Mouse (Mus musculus) cerebellum, adult (tissue): Measurements from ENCODE around the gene Thsd7a.

Source experiments
- ATAC-seq: cut with Nextera tagmentation; 2 replicates; pipeline ENCODE4 v1.9.2; 2017; ENCODE audit warnings: mild to moderate bottlenecking, moderate library complexity, mixed read lengths; ENCODE audit not compliant: insufficient number of reproducible peaks, low FRiP score, low TSS enrichment

Gene Thsd7a

DNA sequence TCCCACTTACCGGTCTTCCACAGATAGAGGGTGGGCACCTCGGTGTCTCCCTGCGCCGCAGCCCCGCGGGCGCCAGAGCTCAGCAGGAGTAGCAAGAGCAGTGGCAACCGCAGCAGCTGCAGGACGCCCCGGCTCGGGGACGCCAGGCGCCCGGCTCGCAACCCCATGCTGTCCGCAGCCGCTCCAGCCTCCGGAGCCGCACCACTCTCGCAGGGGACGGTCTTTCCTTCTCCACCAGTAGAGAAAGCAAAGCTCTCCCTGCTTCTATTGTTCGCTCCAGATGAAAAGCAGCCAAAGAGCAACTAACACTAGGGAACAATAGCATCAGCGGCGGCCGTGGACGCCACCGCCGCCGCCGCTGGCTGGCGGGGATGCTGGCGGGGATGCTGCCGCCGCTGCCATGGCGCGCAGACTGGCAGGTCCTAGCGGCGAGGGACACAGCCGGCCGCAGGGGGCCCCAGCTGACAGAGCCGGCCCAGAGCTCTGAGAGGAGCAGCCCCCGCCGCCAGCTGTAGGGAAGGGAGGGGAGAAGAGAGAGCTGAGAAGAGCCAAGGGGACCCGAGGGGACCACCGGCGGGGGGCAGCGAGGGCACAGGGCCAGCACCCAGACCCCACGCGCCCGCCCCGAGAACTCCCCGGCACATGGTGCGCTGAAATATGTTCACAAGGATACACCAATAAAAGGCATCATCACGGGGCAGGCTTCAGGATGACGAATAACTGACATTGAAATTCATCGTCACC is at the start of gene Thsd7a:
TSS of gene Thsd7a (minus strand) at position 624 of the 744 bp plus-strand sequence.
- peak; percentile 81 for ATAC-seq

GRCm38 (mm10) chr6:12787129-12787528 is 37.9 kb upstream of the Thsd7a start:
- no peak for ATAC-seq

DNA sequence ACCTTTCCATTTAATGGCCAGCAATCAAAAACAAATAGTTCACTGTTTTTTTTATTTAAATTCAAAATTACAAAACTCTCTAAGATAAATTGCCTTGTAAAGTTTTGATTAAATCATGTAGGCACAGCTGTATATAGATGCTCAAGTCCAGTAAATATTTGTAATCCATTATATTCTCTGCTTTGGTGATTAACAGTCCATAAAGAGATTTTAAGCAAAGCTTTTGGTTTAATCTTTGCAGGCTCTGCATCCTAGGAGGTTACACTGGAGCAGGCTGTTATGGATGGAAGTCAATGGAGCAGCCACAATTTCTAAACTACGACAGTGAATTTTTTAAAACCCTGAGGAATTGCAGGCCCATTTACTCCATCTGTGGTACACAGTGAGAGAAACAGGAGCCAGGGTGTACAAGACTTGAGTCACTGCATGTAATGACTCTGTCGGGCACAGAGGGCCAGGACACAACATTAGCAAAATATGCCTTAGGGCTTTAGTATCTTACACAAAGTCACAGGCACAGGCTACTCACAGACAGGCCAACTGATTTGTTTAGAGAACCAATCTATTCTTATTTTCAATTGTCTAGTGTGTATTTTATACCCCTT is 37.3 kb upstream of the Thsd7a start:
- no peak for ATAC-seq

GRCm38 (mm10) chr6:12784918-12785618 is 35.9 kb upstream of the Thsd7a start:
- no peak for ATAC-seq

DNA sequence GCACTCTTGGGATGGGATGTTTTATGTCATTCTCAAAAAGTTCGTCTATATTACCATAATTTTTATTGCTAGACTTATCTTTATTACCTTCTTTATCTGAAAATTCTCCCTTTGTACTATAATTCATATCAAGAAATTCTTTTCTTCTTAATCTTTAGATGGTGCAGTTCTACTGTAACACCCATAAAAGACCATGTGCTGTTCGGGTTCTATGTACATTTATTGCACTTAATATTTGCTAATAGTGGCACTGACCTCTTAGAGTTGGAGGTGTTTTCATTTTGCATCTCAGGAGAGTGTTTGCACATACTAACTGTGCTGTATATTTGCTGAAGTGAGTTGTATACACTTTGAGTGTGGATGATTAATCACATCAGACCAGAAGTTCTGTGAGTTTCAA is 23.6 kb upstream of the Thsd7a start:
- ATAC-seq, result no peak

DNA sequence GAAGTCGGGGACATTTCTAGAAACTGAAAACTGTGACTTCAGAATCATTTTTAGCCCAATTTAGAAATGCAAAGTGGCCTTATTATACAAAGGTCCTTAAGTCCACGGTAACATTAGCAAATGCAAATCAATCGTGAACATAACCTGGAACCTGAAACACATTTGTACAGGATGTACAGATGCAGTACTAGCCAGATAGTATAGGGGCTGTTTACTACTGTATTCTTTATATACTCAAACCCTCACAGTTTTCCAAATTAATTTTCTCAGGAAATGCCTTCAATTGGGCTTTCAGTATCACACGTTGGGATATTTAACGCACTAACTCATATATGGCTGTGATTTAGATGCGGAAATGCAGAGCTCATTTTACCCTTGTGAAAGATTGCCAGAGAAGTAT is 16.0 kb upstream of the Thsd7a start:
- no peak for ATAC-seq

- ATAC-seq, result no peak
Observed at GRCm38 (mm10) chr6:12764606-12765005, 15.4 kb upstream of the Thsd7a start.

DNA sequence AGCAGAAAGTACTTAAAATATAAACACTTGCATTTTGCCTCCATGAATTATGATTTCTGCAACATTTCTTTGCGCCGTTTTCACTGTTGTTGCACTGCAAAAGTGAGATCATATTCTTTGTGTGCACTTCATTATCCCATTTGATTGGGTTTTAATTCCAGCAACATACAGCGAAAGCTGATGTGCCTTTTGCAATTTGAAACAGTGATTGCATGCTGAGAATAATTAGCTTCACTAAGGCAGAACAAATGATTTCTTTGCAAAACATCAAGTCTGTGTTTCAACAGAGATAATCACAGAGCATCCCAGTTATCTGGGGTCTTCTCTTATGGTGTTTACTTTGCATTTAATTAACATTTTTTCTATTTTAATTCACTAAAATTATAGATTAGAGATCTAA is 14.6 kb upstream of the Thsd7a start:
- no peak for ATAC-seq

GRCm38 (mm10) chr6:12759328-12760193 is 10.4 kb upstream of the Thsd7a start:
- ATAC-seq, result no peak

DNA sequence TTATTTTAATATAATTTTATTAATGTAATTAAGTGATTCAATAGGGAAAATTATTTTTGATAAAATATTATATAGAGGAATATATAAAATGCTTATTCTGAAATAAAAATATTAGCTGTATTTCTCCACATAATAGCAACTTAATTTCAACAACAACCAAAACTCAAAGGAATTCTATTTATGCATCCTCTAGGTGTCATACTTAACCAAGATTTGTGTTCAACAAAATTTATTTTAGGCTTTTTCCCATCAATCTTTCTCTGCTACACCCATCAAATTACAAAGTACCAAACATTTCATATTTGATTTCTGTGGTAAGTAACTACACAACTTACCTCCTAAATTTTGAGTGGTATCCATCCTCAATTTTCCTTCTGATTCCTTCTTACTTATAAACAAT is 3.1 kb upstream of the Thsd7a start:
- ATAC-seq, result no peak

GRCm38 (mm10) chr6:12750441-12750840 is 1.2 kb upstream of the Thsd7a start:
- no peak for ATAC-seq

DNA sequence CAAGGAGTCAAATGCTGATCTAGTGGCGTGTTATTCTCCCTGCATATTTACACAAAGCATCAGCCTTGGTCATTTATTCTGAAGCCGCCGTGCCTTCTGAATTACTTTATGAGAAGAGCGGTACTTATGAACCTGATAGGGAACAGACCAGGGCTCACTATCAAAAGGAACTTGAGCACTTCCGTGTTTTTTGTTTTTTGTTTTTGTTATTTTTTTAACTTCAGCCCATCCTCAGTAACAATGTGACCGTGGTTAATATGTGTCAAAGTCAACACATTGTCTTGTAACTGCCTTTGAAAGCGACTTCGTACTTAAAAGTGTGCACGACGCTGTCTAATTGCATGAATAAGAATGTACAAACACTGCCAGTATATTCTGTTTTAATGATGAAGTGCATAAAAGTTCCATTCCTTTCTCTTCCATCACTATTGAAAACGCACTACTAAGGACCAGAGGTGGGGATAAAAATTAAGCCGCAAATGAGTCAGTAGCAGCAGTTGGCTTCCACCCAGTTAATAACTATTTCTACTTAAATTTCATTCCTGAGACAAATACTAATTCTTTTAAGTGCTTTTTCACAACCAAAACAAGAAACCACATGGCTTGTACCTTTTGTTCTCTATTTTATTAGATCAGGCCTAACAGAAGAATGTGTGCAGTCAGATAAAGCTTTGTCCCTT is 461 bp upstream of the Thsd7a start:
- ATAC-seq, result no peak

DNA sequence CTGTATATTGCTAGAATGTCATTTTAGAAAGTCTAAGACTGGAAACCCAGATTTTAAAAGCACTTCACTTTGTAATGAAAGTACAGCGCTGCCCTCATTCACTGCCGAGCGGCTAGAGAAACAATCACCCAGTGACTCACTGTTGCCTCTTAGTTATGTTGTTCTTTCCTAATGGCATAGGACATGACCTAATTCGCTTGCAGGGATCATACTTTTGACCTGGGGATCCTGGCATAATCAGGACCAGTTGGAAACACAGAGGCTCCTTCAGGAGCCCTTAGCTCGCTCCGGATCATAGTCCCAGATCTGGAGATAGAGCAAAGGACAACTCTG is 790 bp downstream of the Thsd7a start:
- ATAC-seq, result peak; percentile 33; the same call in 1 of the 2 replicates

DNA sequence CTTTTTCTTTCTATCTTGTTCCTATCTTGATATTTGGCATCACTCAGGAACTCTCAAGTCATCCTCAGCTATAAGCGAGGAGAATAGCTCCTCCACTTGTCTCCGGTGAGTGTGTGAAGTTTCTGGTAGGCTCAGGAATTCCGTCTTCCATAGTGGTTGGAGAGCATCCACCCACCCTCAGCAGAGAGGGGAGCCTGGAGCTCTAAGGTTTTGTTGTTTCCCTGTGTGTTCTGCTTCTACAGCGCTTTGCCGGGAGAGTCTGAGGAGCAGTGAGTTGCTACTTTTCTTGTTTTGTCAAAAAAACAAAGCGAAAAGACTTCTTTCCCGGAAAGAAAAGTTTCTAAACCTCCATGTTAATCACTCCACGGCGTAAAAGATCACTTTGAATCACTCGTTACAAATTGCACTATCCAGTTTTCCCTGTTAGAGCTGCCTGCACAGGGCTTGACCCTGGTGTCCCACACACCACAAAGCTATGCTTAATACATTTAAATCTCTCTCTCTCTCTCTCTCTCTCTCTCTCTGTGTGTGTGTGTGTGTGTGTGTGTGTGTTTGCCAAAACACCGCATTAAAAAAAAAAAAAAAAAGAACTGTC is 1.3 kb downstream of the Thsd7a start:
- ATAC-seq, result no peak

DNA sequence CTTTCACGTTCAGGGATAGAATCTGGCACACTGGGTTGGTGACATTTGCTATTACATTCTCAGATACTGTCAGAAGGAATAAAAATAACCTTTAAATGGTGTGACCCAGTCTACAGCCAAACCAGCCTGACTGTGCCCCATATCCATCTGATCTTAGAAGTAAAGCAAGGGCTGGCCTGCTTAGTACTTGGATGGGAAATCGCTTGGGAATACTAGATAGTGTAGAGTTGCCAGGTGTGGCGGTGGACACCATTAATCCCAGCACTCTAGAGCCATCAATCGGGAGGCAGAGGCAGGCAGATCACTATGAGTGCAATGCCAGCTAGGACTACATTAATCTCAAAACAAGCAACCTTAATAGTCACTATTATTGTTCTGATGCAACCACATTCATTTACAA is 6.4 kb downstream of the Thsd7a start:
- ATAC-seq, result no peak

DNA sequence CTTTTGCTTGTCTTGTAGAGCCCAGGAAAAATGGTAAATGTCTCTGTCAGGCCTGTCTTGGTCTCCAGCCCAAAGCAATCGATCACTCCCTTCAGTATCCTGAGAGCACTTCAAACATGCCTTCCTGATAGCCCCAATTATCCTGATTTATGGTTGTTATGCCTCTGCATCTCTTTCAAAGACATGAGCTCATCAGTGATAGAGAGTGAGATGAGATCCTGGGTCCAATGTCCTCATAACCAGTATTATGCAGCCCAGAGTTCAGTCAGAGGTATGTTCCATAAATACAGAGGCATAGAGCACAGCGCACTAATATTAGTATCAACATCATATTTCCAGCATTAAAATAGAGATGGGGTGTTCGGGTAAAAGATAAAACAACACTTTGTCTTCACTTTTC is 15.3 kb downstream of the Thsd7a start:
- no peak for ATAC-seq

DNA sequence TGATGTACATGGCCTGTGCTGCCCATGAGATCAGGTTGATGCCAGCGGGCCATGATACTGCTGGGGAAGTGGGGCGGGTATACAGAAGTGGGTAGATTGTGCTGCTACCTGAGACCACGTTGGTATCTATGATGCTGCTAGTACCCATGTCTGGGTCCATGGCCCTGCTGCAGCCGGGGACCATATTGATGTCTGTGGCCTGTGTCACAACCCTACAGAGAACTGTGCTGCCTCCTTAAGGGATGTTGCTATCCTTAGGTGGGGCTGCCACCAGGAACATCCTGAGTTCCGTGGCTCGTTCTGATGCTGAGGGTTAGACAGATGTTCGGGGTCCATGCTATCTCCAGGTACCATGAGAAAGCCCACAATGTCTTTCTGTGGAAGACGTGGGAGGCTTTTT is 33.1 kb downstream of the Thsd7a start:
- ATAC-seq, result no peak

GRCm38 (mm10) chr6:12712581-12712980 is 36.6 kb downstream of the Thsd7a start:
- ATAC-seq, result no peak

DNA sequence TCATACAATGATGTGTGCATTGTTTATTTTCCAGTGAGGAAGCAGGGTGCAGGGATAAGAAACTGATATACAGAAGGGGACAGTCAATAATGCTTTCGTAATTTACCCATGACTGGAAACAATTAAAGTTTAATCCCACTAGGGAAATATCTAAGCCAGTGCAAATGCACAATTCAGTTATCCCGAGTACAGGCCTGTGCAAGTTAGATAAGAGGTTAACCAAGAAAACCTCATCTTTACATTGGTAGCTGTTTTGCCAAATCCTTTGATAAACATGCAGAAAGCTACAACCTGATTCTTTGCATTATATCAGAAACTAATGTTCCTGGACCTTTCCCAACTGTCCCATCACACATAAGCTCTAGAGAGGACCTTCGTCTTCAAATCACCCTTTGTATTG is 46.3 kb downstream of the Thsd7a start:
- ATAC-seq, result no peak

DNA sequence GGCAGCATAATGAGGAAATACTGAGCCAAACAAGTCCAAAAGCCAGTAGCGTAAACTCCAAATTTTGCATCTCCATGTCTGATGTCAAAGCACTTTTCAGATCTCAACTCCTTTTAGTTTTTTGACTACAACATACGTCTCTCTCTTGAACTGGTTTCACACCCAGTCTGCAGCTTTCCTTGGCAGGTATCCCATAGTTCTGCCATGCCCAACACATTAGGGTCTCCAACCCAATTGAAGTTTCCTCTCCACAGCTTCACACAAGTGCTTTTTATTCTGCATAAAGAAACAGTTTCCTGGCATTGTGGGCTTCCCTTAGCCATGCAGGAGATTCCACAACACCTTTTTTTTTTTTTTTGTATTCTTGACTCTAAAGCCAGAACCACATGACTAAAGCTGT is 50.1 kb downstream of the Thsd7a start:
- ATAC-seq, result no peak
